Mouse (Mus musculus) embryonic stem cell, embryonic (primary cell): ENCODE measurements at regions not wholly inside any gene's neighbourhood (a gene's known extent, or its start where the extent isn't known, plus 50 kb on each side); places are given as distances from the start of the nearest gene placed in this dataset.
"Not testable (repeated sequence)": the region's sequence is repeated elsewhere in the genome, so short reads cannot be mapped to it uniquely, and the experiment has no call there.

Experiments
- CTCF ChIA-PET, 4 experiments: fragments of 300-600 bp in 2 of 4; fragments of 350-600 bp in 2 of 4; sonication (Branson Sonifier 250); formaldehyde crosslinking; loops; one replicate each; lab custom pipeline; 2022; ENCODE audit warnings: inconsistent platforms in 2 of 4; lab: Charles Lee
- POLR2A ChIA-PET, 4 experiments: fragments of 300-600 bp in 2 of 4; fragments of 350-600 bp in 2 of 4; sonication (Branson Sonifier 250); formaldehyde crosslinking; loops; one replicate each; lab custom pipeline; 2022; ENCODE audit warnings: antibody characterized with exemption in 4 of 4, inconsistent platforms in 1 of 4; lab: Charles Lee

DNA sequence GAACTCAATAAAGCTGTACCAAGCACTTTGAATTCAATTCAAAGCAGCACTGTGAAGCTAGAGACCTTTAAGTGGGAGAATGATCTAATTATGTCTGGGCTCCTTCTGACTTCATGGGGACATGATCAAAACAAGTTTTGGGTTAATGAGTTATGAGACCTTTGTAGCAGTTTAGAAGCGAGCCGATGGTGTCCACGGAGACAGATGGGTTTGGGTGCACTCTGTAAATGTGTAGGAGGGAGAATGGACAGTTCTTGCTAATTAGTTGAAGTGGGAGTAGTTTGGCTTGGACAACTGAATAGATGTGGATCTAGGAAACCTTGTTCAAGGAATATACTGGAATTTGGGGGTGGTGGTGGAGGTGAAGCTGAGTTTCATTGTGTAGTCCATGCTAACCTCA is 186.3 kb upstream of the Cldn34b3 start:
- CTCF ChIA-PET, result no interaction called here
- POLR2A ChIA-PET, result no interaction called here

GRCm38 (mm10) chrX:76082670-76083069 is 181.4 kb upstream of the Cldn34b3 start:
- ChIA-PET CTCF (no interaction called here), POLR2A (no interaction called here)

DNA sequence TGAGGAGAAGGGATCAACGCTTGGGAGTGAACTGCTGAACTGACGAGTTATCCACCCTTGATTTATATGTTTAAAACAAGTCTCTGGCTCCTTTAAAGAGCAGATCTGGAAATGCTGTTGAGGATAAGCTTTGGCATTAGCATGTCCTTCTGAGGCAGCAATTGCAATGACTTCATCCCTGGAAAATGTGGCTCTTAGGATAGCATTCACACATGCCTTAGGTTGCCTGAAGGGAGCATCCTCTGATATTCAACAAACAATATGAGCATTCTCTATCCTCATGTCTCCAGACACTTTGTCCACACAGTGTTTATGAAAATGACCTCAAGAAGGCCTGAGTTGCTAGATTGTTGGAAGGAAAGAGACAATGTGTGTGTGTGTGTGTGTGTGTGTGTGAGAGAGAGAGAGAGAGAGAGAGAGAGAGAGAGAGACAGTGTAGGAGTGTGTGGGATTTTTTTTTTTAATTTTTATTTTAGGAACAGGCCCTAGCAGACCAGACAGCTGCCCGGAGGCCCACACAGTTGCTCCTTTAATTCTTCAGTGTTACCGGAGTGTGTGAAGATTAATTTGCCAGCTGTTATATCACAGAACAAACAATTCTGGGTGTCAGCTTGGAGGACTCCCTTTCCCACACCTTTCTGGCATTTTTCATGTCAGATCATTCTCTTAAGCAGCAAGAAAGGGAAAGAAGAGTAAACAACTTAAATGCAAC is 153.2 kb upstream of the Cldn34b3 start:
- ChIA-PET POLR2A (no interaction called here), CTCF (no interaction called here)

GRCm38 (mm10) chrX:76116086-76116485 is 148.0 kb upstream of the Cldn34b3 start:
- CTCF ChIA-PET, result no interaction called here
- POLR2A ChIA-PET, result no interaction called here

DNA sequence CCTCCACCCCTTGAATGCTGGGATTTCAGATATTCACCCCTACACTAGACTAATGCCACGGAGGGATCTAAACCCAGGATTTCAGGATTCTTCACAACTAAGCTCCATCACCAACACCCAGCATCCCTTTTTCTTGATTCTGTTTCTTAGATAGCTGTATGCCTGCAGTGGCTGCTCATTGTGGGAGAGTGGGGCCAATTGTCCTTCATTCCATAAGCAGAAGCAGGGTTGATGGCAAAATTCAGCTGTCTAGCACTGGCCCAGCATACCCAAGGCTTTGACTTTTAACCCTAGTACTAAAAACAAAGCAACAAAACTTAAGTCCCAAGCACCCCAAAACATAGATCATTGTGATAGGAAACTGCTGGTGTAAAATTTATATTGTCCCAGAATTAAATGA is 147.5 kb upstream of the Cldn34b3 start:
- ChIA-PET CTCF (no interaction called here), POLR2A (no interaction called here)

GRCm38 (mm10) chrX:76120936-76121335 is 143.2 kb upstream of the Cldn34b3 start:
- CTCF ChIA-PET, result no interaction called here

DNA sequence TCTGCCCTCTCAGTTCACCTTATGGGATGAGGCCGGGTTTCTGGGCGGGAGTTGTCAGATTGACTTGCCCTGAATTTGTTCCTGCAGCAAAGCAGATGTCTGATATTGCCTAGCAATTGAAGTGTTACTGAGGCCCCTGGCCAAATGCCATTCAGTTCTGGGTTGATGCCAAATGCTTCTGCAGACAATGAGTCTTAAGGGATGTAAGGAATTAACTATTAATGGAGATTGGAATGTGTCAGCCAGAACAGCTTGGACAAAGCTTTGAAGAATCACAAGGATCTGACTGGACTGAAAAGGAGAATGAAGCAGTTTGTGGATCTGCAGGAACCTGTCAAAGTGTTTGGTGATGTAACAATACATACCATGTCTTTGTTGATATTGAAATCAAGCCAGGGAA is 140.7 kb upstream of the Cldn34b3 start:
- POLR2A ChIA-PET, result no interaction called here
- CTCF ChIA-PET, result no interaction called here

More at GRCm38 (mm10) chrX:76120936-76121335, 143.2 kb upstream of the Cldn34b3 start:
- POLR2A ChIA-PET, result no interaction called here

DNA sequence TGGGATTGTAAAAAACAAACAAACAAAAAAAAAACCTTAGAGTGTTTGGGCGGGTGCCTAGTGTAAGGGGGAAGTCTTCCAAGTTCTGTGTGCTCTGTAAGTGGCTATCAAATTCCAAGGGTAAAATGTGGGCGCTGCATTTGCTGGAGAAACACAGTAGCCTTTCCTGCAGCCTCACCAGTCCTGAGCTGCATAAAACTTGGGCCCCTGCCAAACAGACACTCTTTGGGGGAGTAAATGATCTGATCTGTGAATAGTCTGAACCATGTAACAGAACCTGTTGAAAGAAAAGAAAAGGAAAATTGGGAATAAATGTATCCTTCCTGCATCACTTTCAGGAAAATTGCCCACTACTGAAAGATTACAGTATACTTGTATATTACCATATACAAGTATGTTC is 126.4 kb upstream of the Cldn34b3 start:
- CTCF ChIA-PET, result no interaction called here

GRCm38 (mm10) chrX:76141022-76141421 is 123.1 kb upstream of the Cldn34b3 start:
- POLR2A ChIA-PET, result interaction anchor here in 1 of 4 experiments (0.5 to 0.6 kb wide), 2 partner anchors 16 to 34 kb away, joined by 3 to 4 read pairs; no protein-coding TSS in a partner anchor
- CTCF ChIA-PET, result no interaction called here

More for the DNA sequence above, 126.4 kb upstream of the Cldn34b3 start:
- POLR2A ChIA-PET, result interaction anchor here in 1 of 4 experiments (0.6 kb wide), 1 partner anchor 43 kb away, joined by 3 read pairs; no protein-coding TSS in a partner anchor

- POLR2A ChIA-PET, result interaction anchor here in 1 of 4 experiments (0.6 to 1.2 kb wide), 2 partner anchors 34 to 410 kb away, joined by 3 to 4 read pairs; no protein-coding TSS in a partner anchor
- CTCF ChIA-PET, result not testable (repeated sequence)
Observed at GRCm38 (mm10) chrX:76174806-76175205, 89.3 kb upstream of the Cldn34b3 start.

- CTCF ChIA-PET, result no interaction called here
- POLR2A ChIA-PET, result no interaction called here
Observed at GRCm38 (mm10) chrX:76181446-76182148, 82.5 kb upstream of the Cldn34b3 start.

GRCm38 (mm10) chrX:76200607-76201006 is 63.5 kb upstream of the Cldn34b3 start:
- ChIA-PET CTCF (interaction anchor here in 1 of 4 experiments (1.0 kb wide), 1 partner anchor 88 kb away, joined by 3 read pairs; no protein-coding TSS in a partner anchor), POLR2A (no interaction called here)

GRCm38 (mm10) chrX:76201366-76201765 is 62.7 kb upstream of the Cldn34b3 start:
- ChIA-PET POLR2A (no interaction called here), CTCF (interaction anchor here in 1 of 4 experiments (1.0 kb wide), 1 partner anchor 88 kb away, joined by 3 read pairs; no protein-coding TSS in a partner anchor)
